Mouse (Mus musculus) kidney, adult 10 weeks (tissue): ENCODE measurements around the gene Fam205c. TPM values are rescaled to one million over a fixed set of nuclear protein-coding genes. Genes with fewer than 3 reads are reported as not detected.

ENCODE experiments used
- polyA plus RNA-seq: library from polyadenylated mRNA; stranded (reverse); fragments of 350-450 nt; fragmentation: Illumina TruSeq; extraction: RNeasy Lipid Tissue Mini Kit (QIAGEN cat#74804); gene quantifications from one replicate; pipeline ENCODE4 v1.2.3, GENCODE M21; 2014; ENCODE audit warnings: low read depth, low replicate concordance

The Fam205c gene
- polyA plus RNA-seq = not detected

DNA sequence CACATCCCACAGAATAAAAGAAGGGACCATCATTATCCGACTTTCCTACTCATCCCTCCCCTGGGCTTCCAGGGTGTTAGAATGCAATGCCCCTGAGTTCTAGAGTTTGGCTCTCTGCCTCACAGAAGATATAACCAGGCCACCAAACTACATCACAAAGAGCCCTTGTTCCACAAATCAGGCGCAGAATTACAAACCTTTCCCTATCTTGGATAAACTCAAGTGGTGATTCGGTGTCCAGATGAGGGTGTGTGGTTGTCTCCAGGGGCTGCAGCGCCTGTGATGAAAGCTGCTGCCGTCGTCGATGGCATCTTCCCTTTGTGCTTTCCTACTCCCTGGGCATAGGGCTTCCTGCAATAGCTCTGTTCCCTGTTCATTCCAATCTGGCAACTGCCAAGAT is at the start of gene Fam205c:
TSS of gene Fam205c (minus strand) at position 101 of the 400 bp plus-strand sequence.

DNA sequence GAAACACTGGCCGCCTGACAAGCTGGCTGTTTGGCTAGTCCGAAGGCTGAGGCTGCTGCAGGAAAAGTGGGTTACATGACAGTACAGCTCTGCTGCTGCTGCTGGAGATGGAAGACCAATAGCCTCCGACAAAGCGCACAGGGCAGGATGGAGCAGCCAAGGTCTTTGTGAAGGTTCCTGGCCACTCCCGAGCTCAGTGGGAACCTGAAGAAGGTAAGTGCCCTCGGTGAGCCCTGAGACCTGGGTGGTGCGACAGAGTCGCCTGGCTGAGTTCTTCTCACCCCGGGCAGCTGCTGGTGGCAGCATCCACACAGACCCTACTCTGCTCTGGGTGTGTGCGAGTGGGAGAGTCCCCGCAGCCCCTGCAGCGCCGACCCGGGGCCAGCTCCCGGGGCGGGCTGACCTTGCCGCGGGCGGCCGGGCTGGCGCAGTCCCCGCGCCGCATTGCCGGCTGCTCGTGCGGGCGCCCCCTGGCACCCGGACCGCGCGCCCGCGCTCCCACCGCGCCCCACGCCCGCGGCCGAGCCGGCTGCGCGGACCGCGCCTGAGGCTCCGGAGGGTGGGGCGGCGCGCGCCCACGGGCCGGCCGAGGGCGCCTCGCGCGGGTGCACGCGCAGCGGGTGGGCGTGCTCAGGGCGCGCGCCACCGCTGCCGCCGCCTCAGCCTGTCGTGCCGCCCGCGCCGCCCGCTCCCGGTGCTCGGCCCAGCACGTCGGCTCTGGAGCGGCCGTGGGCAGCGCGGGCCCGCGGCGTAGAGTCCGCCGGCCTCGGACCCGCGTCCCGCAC is 42.8 kb upstream of the Fam205c start, which contains the start of gene Phf24:
TSS of gene Phf24 (plus strand) at position 44 of the 785 bp plus-strand sequence.

GRCm38 (mm10) chr4:42856671-42857070 is 17.4 kb downstream of the Fam205c start, which contains the start of gene Gm12394:
Gene Gm12394 (minus strand): TSS chr4:42856771.

DNA sequence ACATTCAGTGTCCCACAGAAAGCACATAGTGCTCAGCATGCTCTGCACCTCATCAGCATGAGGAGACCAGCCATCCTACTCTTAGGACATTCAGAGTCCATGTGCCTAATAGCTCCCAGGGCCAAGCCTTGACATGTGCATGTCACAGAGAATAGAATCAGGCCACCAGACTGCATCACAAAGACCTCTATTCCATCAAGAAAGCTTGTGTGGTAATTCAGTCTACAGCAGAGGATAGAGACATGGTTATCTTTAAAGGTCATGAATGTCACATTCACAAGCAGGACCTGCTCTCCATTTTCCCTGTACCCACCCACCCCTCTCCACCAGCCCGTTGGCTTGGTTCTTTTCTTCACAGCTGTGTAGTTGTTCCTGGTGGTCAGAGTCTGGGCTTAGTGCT is 20.2 kb downstream of the Fam205c start, which contains the start of gene Fam205a1:
TSS of gene Fam205a1 (minus strand) at position 101 of the 400 bp plus-strand sequence.

Other genes with a start within 250 kb of the Fam205c start
- not detected for gene Gm2564, start 244.5 kb downstream of the Fam205c start, polyA plus RNA-seq
- gene Ccl27b, start 219.0 kb downstream of the Fam205c start, polyA plus RNA-seq = not detected
- not detected for gene Il11ra2, start 212.3 kb downstream of the Fam205c start, polyA plus RNA-seq
- gene 4930578G10Rik, start 138.7 kb downstream of the Fam205c start, polyA plus RNA-seq = not detected
- gene Ccl19, start 117.7 kb downstream of the Fam205c start, polyA plus RNA-seq = not detected
- not detected for gene Ccl21a, start 100.2 kb downstream of the Fam205c start, polyA plus RNA-seq
- not detected for gene Fam205a1, start 20.3 kb downstream of the Fam205c start, polyA plus RNA-seq
- not detected for gene Gm12394, start 17.5 kb downstream of the Fam205c start, polyA plus RNA-seq
- 0.28 TPM for gene Phf24, start 42.4 kb upstream of the Fam205c start, polyA plus RNA-seq
- gene Dnajb5, start 75.6 kb upstream of the Fam205c start, polyA plus RNA-seq = 0.49 TPM
- gene 1700022I11Rik, start 95.4 kb upstream of the Fam205c start, polyA plus RNA-seq = not detected
- gene Vcp, start 126.3 kb upstream of the Fam205c start, polyA plus RNA-seq = 167 TPM
- 2.9 TPM for gene Fancg, start 136.3 kb upstream of the Fam205c start, polyA plus RNA-seq
- gene Pigo, start 151.6 kb upstream of the Fam205c start, polyA plus RNA-seq = 2.6 TPM
- gene Stoml2, start 157.5 kb upstream of the Fam205c start, polyA plus RNA-seq = 28.3 TPM
- 1.9 TPM for gene Fam214b, start 172.0 kb upstream of the Fam205c start, polyA plus RNA-seq
- 5.1 TPM for gene Unc13b, start 184.7 kb upstream of the Fam205c start, polyA plus RNA-seq